Mouse (Mus musculus) hindbrain, embryonic 11.5 days (tissue): ENCODE measurements around the gene Gins3. TPM values are rescaled to one million over a fixed set of nuclear protein-coding genes. Genes with fewer than 3 reads are reported as not detected.
"Not testable (repeated sequence)": the region's sequence is repeated elsewhere in the genome, so short reads cannot be mapped to it uniquely, and the experiment has no call there.

Experiments used
- ATAC-seq: fragments of 200-750 bp; cut with Nextera tagmentation; 2 replicates; pipeline ENCODE4 v1.8.0; 2017; ENCODE audit warnings: mild to moderate bottlenecking, moderate TSS enrichment, moderate library complexity; ENCODE audit not compliant: low FRiP score
- DNase-seq: peaks from one replicate; pipeline ENCODE4 v3.0.0-alpha.2; 2015; ENCODE audit warnings: low spot score
- H3K27ac ChIP-seq: fragments of 300-500 bp; sonication (generic); 2 replicates; pipeline ENCODE4 v1.5.1; 2014; ENCODE audit warnings: mild to moderate bottlenecking, low read depth, low read length
- H3K27me3 ChIP-seq: fragments of 300-500 bp; sonication (generic); 2 replicates; pipeline ENCODE4 v1.6.1; 2014; ENCODE audit warnings: mild to moderate bottlenecking, low read length, moderate library complexity, mixed read lengths; ENCODE audit not compliant: control insufficient read depth, insufficient read depth
- H3K36me3 ChIP-seq: fragments of 300-500 bp; sonication (generic); 2 replicates; pipeline ENCODE4 v1.6.1; 2014; ENCODE audit warnings: mild to moderate bottlenecking, low read length, moderate library complexity, mixed read lengths; ENCODE audit not compliant: control insufficient read depth, insufficient read depth
- H3K4me1 ChIP-seq: fragments of 300-500 bp; sonication (generic); replicated peaks from 2 replicates; pipeline ENCODE4 v1.6.1; 2014; ENCODE audit warnings: low read length, mixed read lengths; ENCODE audit not compliant: control insufficient read depth, insufficient read depth
- H3K4me2 ChIP-seq: fragments of 300-500 bp; sonication (generic); replicated peaks from 2 replicates; pipeline ENCODE4 v1.6.1; 2014; ENCODE audit warnings: mild to moderate bottlenecking, low read depth, low read length
- H3K4me3 ChIP-seq: fragments of 300-500 bp; sonication (generic); 2 replicates; pipeline ENCODE4 v1.5.1; 2014; ENCODE audit warnings: low read depth, low read length
- H3K9ac ChIP-seq: fragments of 300-500 bp; sonication (generic); 2 replicates; pipeline ENCODE4 v1.6.1; 2014; ENCODE audit warnings: low read depth, low read length
- H3K9me3 ChIP-seq: fragments of 300-500 bp; sonication (generic); 2 replicates; pipeline ENCODE4 v1.6.1; 2016; ENCODE audit warnings: low read length; ENCODE audit not compliant: control insufficient read depth
- WGBS: fragments of 180-500 bp; shearing (Covaris S2); extraction: QIAGEN DNeasy Blood & Tissue Kit; methylation state at CpG from one replicate; pipeline ENCODE4 v1.1.7; 2014; 5-methylcytosine and 5-hydroxymethylcytosine counted together
- polyA plus RNA-seq: library from polyadenylated mRNA; unstranded; fragments of >200 nt; fragmentation: Nextera tagmentation; extraction: Ambion mirVana; gene quantifications from 2 replicates; pipeline ENCODE4 v1.2.1, GENCODE M21; 2014

Gene Gins3
- polyA plus RNA-seq, 1 experiment from 2014 or later, result 24.1 TPM

GRCm38 (mm10) chr8:95657523-95657922, 24.3 kb downstream of the Gins3 start:
- Histone ChIP-seq H3K9ac (no peak overlapping the region), H3K4me2 (no peak overlapping the region), H3K9me3 (no peaks in the 10 kb centered on the region), H3K27ac (no peak overlapping the region), H3K36me3 (no peaks in the 10 kb centered on the region), H3K27me3 (no peaks in the 10 kb centered on the region), H3K4me1 (no peaks in the 10 kb centered on the region), H3K4me3 (no peak overlapping the region)
- DNase-seq (no peak), ATAC-seq (no peak)
- 61% methylated on average over 2 of the region's 2 CpGs for WGBS

- DNase-seq (no peak), ATAC-seq (no peak)
These were observed 27.2 kb downstream of the Gins3 start for GRCm38 (mm10) chr8:95660334-95660882.

GRCm38 (mm10) chr8:95661085-95661484, 27.8 kb downstream of the Gins3 start:
- Histone ChIP-seq H3K27me3 (no peaks in the 10 kb centered on the region), H3K9ac (no peak overlapping the region), H3K9me3 (no peaks in the 10 kb centered on the region), H3K4me3 (no peak overlapping the region), H3K4me2 (no peak overlapping the region), H3K27ac (no peak overlapping the region), H3K36me3 (no peaks in the 10 kb centered on the region), H3K4me1 (no peaks in the 10 kb centered on the region)
- WGBS, result 82% methylated on average over 8 of the region's 8 CpGs
- ATAC-seq, result no peak
- no peak for DNase-seq

More at GRCm38 (mm10) chr8:95660334-95660882, 27.2 kb downstream of the Gins3 start:
- no peaks in the 10 kb centered on the region for H3K36me3 ChIP-seq
- H3K4me2 ChIP-seq, result no peak overlapping the region
- no peak overlapping the region for H3K4me3 ChIP-seq
- H3K27me3 ChIP-seq, result no peaks in the 10 kb centered on the region
- H3K4me1 ChIP-seq, result no peaks in the 10 kb centered on the region
- H3K9me3 ChIP-seq, result no peaks in the 10 kb centered on the region
- H3K27ac ChIP-seq, result no peak overlapping the region
- WGBS, result 88% methylated on average over 6 of the region's 6 CpGs
- no peak overlapping the region for H3K9ac ChIP-seq

DNA sequence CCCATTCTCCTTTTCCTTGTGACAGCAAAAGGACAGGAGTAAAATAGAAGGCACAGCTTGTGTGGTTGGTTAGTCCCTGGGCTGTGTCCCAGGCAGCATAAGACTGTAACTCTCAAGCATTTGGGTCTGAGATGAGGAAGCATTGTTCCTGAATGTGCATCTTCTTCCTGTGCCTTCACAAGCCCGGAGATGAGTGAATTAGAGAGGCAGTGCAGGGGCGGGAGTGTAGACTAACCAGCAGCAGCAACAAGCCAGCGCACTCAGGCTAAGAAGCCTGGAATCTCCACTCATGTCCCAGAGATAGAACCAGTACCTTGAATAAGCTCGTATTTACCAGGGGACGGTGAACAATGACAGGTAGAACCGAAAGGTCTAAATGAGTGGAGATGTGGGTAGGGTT, 28.3 kb downstream of the Gins3 start:
- H3K4me3 ChIP-seq, result no peak overlapping the region
- WGBS, result 93% methylated on average over 6 of the region's 6 CpGs
- H3K27ac ChIP-seq, result no peak overlapping the region
- H3K9ac ChIP-seq, result no peak overlapping the region
- H3K36me3 ChIP-seq, result no peaks in the 10 kb centered on the region
- no peaks in the 10 kb centered on the region for H3K4me1 ChIP-seq
- H3K4me2 ChIP-seq, result no peak overlapping the region
- ATAC-seq (no peak), DNase-seq (no peak)
- H3K27me3 ChIP-seq, result no peaks in the 10 kb centered on the region
- no peaks in the 10 kb centered on the region for H3K9me3 ChIP-seq

DNA sequence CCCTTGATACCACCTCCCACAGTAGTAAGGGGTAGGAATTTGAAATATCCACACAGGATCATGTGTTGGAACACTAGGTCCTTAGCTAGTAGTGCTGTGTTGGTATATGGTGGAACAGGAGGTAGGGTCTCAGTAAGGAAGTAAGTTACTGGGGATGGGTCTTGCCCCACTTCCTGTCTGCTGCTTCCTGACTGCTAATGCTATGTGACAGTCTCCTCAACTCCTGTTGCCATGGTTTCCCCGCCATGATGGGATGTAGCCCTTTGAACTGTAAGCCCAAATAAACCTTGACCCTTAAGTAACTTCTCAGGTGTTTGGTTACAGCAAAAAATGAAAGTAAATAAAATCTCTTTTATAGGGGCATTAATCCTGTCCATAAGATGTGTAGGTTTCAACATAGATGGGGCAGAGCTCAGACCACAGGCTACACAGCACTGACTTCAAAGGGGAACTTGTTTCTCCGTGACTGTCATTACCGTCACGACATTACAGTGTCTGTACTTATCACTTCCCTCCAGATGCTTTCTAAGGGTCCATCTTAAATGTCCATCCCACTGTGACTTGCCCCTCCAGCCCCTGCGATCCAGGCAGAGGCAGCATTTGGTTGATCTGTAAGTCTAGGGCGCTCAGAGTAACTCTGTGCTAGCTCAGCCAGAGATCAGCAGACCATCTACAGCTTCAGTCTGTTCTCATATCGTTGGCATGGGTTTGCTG, 29.8 kb downstream of the Gins3 start:
- Histone ChIP-seq H3K4me2 (no peak overlapping the region), H3K9me3 (no peaks in the 10 kb centered on the region), H3K27me3 (no peaks in the 10 kb centered on the region), H3K27ac (no peak overlapping the region), H3K36me3 (no peaks in the 10 kb centered on the region), H3K9ac (no peak overlapping the region), H3K4me3 (no peak overlapping the region), H3K4me1 (no peaks in the 10 kb centered on the region)
- ATAC-seq (no peak), DNase-seq (no peak)
- WGBS, result 87% methylated on average over 7 of the region's 7 CpGs

GRCm38 (mm10) chr8:95663599-95663949, 30.3 kb downstream of the Gins3 start:
- Histone ChIP-seq H3K4me3 (no peak overlapping the region), H3K9me3 (no peaks in the 10 kb centered on the region), H3K9ac (no peak overlapping the region), H3K4me1 (no peaks in the 10 kb centered on the region), H3K27ac (no peak overlapping the region), H3K36me3 (no peaks in the 10 kb centered on the region), H3K4me2 (no peak overlapping the region), H3K27me3 (no peaks in the 10 kb centered on the region)
- DNase-seq, result no peak
- no peak for ATAC-seq
- WGBS, result 84% methylated on average over 4 of the region's 4 CpGs

- H3K9ac ChIP-seq, H3K4me3 ChIP-seq, ATAC-seq, H3K9me3 ChIP-seq, H3K4me1 ChIP-seq, H3K27me3 ChIP-seq, H3K4me2 ChIP-seq, H3K27ac ChIP-seq, DNase-seq, H3K36me3 ChIP-seq: not testable (repeated sequence)
- 97% methylated on average over 11 of the region's 11 CpGs for WGBS
These were observed 32.7 kb downstream of the Gins3 start for GRCm38 (mm10) chr8:95665813-95666452.

DNA sequence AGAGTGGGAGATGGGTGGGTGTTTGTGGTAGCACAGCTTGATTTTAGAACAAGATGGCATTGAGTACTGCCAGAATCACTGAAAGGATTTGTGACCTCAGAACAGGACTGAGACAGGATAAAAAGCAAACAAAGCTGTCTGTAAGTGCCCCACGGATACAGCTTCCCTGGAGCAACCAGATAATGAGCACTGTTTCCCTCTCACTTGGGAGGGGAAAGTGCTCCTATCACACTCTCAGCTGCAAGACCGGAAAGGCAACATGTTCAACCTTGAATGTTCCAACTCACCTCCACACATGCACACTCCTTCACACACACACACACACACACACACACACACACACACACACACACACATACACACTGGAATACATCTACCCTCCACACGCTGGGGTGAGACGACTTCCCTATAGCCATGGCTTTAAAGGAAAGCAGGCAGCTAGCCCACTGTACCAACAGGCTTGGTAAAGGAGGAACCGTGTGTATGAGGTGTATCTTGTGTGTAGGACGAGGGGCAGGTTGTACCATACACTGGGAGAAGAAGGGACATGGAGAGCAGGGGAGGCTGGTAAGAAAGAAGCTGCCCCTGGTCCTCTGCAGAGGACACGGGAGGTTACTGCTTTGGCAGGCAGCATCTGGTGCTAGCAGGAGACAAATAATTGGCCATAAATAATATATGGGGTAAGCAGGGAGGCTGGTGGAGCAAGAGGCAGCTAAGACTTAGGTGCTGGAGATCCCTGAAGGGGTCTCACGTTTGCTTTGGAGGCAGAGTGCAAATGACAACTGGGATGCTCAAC, 35.1 kb downstream of the Gins3 start:
- Histone ChIP-seq H3K27ac (no peak overlapping the region), H3K36me3 (no peaks in the 10 kb centered on the region), H3K4me1 (no peaks in the 10 kb centered on the region), H3K9me3 (no peaks in the 10 kb centered on the region), H3K4me2 (no peak overlapping the region), H3K9ac (no peak overlapping the region), H3K27me3 (no peaks in the 10 kb centered on the region), H3K4me3 (no peak overlapping the region)
- 64% methylated on average over 8 of the region's 8 CpGs for WGBS
- ATAC-seq (no peak), DNase-seq (no peak)
